Mouse (Mus musculus) liver, embryonic 11.5 days (tissue): ENCODE measurements around the gene Pbrm1. TPM values are rescaled to one million over a fixed set of nuclear protein-coding genes. Genes with fewer than 3 reads are reported as not detected.

ENCODE experiments used
- ATAC-seq: fragments of 200-750 bp; cut with Nextera tagmentation; replicated peaks from 2 replicates; pipeline ENCODE4 v1.8.0; 2017; ENCODE audit warnings: moderate number of reproducible peaks, mild to moderate bottlenecking, moderate TSS enrichment, moderate library complexity; ENCODE audit not compliant: low FRiP score
- DNase-seq: peaks from one replicate; pipeline ENCODE4 v3.0.0-alpha.2; 2017; ENCODE audit warnings: low spot score
- H3K27ac ChIP-seq: fragments of 300-500 bp; sonication (generic); 2 replicates; pipeline ENCODE4 v1.5.1; 2014; ENCODE audit warnings: mild to moderate bottlenecking, low read depth, low read length, control low read depth
- H3K27me3 ChIP-seq: fragments of 300-500 bp; sonication (generic); replicated peaks from 2 replicates; pipeline ENCODE4 v1.6.1; 2014; ENCODE audit warnings: low read length, mixed read lengths; ENCODE audit not compliant: control insufficient read depth, insufficient read depth
- H3K36me3 ChIP-seq: fragments of 300-500 bp; sonication (generic); 2 replicates; pipeline ENCODE4 v1.6.1; 2014; ENCODE audit warnings: mild to moderate bottlenecking, low read length, moderate library complexity, mixed read lengths; ENCODE audit not compliant: control insufficient read depth, insufficient read depth
- H3K4me1 ChIP-seq: fragments of 300-500 bp; sonication (generic); replicated peaks from 2 replicates; pipeline ENCODE4 v1.6.1; 2014; ENCODE audit warnings: low read length, mixed read lengths; ENCODE audit not compliant: control insufficient read depth, insufficient read depth
- H3K4me2 ChIP-seq: fragments of 300-500 bp; sonication (generic); 2 replicates; pipeline ENCODE4 v1.6.1; 2014; ENCODE audit warnings: mild to moderate bottlenecking, control low read depth, moderate library complexity
- H3K4me3 ChIP-seq: fragments of 300-500 bp; sonication (generic); 2 replicates; pipeline ENCODE4 v1.5.1; 2014; ENCODE audit warnings: low read depth, low read length, control low read depth
- H3K9ac ChIP-seq: fragments of 300-500 bp; sonication (generic); 2 replicates; pipeline ENCODE4 v1.6.1; 2014; ENCODE audit warnings: low read depth, low read length, control low read depth
- H3K9me3 ChIP-seq: fragments of 300-500 bp; sonication (generic); 2 replicates; pipeline ENCODE4 v1.6.1; 2016; ENCODE audit warnings: low read length, inconsistent platforms, mixed read lengths; ENCODE audit not compliant: control insufficient read depth
- WGBS: fragments of 180-500 bp; shearing (Covaris S2); extraction: QIAGEN DNeasy Blood & Tissue Kit; methylation state at CpG from one replicate; pipeline ENCODE4 v1.1.7; 2014; 5-methylcytosine and 5-hydroxymethylcytosine counted together
- polyA plus RNA-seq: library from polyadenylated mRNA; unstranded; fragments of >200 nt; fragmentation: Nextera tagmentation; extraction: Ambion mirVana; gene quantifications from 2 replicates; pipeline ENCODE4 v1.2.1, GENCODE M21; 2014

Pbrm1 gene
- polyA plus RNA-seq, 1 experiment from 2014 or later = 73.0 TPM

DNA sequence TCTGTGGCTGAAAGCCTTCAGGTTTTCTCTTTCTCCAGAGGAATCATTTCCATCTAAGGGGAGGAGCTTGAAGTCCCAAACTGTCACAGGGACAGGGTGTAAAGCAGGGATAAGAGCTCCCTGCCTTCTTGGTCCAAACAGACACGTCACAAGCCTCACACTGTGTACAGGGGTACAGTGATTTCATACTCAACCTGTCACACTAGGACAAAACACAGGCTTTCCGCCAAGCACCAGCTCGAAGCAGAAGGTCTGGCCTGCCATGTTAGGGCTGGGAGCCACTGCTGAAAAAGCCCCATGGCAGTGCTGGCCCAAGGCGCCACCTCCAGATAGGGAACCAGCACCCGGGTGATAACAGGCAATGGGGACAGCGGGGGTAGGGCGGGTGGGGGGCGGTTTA is 145.1 kb downstream of the Pbrm1 start:
- H3K36me3 ChIP-seq = no peaks in the 10 kb centered on the region
- H3K9ac ChIP-seq = no peak overlapping the region
- no peak overlapping the region for H3K4me3 ChIP-seq
- no peak overlapping the region for H3K27ac ChIP-seq
- DNase-seq (no peak), ATAC-seq (no peak; the same call in 1 of the 2 replicates)
- no peaks in the 10 kb centered on the region for H3K9me3 ChIP-seq
- H3K27me3 ChIP-seq = peaks cover 7% of the 10 kb centered on the region; the same call in 1 of the 2 replicates
- H3K4me1 ChIP-seq = peaks cover 24% of the 10 kb centered on the region
- no peak overlapping the region for H3K4me2 ChIP-seq
- WGBS = 43% methylated on average over 8 of the region's 8 CpGs

DNA sequence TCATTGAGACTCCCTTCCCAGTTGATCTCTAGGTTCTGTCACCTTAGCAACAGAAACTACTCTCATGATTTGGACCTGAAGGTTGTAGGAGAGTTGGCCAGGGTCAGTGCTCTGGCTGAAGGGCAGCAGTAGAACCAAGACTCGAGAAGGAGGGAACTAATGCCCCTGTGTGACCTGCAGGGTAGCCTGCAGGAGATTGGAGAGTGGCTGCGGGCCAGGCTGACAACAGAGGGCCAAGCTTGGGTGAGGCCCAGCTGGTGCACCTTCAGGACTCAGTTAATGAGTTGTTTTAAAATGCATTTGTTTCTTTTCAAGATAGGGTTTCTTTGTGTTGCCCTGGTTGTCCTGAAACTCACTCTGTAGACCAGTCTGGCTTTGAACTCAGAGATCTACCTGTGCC is 146.1 kb downstream of the Pbrm1 start:
- no peak for DNase-seq
- ATAC-seq = no peak
- H3K27me3 ChIP-seq = peaks cover 7% of the 10 kb centered on the region; the same call in 1 of the 2 replicates
- peaks cover 24% of the 10 kb centered on the region for H3K4me1 ChIP-seq
- no peaks in the 10 kb centered on the region for H3K9me3 ChIP-seq
- 0 out of 2 replicates have a peak, but pooled peaks cover under 1% of the 10 kb centered on the region for H3K36me3 ChIP-seq
- H3K27ac ChIP-seq = no peak overlapping the region
- no peak overlapping the region for H3K4me3 ChIP-seq
- 77% methylated on average over 2 of the region's 2 CpGs for WGBS
- no peak overlapping the region for H3K9ac ChIP-seq
- H3K4me2 ChIP-seq = no peak overlapping the region

DNA sequence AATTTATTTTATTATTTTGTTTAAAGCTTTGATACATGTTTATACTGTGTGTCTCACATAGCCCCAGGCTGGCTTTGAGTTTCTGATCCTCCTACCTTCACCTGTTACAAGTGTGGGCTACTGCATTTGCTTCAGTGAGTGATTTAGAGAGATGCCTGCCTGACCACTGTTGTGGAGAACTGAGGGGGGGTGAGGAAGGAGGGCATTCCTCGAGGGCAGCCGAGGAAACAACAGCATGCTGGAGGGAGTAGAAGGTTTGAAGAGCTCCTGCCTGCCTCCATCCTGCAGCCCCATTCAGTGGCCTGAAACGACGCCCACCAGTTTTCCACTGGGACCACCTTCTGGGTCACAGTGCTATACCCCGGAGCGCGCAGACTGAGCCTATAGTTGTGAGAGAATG is 146.5 kb downstream of the Pbrm1 start:
- Histone ChIP-seq H3K36me3 (peaks cover 5% of the 10 kb centered on the region; the same call in 1 of the 2 replicates), H3K4me2 (no peak overlapping the region), H3K27ac (no peak overlapping the region), H3K9ac (no peak overlapping the region), H3K4me1 (peaks cover 24% of the 10 kb centered on the region), H3K4me3 (no peak overlapping the region), H3K27me3 (peaks cover 7% of the 10 kb centered on the region; the same call in 1 of the 2 replicates), H3K9me3 (no peaks in the 10 kb centered on the region)
- 54% methylated on average over 7 of the region's 7 CpGs for WGBS
- DNase-seq (no peak), ATAC-seq (no peak)

DNA sequence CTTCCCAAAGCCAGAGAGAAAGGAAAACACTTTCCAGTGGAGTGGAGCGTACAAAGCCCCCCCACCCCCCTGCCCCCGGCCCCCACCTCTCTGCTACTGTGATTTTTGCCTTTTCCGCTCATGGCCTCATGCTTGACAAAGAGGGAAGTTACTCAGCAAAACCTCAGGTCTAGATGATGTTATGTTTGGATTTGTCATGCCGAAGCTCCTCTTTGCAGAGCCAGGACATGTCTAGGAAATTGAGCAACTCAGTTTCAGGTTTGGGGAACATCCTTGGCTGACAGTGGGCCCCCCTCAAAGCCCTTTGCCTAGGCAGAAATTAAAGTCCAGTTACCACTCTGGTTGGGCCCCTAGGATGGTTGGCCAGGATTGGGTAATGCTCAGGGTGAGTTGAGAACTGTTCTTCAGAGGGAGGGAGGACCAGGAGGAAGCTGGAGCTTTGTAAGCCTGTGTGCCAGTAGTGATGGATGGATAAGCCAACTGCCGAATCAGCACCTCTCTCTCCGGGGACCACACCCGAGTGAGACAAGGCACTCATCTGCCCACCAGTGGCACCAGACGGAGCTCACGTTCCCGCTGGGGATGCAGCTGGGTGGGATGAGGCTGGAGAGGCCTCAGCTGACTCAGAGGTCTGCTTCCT is 147.2 kb downstream of the Pbrm1 start:
- Histone ChIP-seq H3K4me3 (peak overlapping the region; percentile 28), H3K27ac (no peak overlapping the region), H3K36me3 (peaks cover 10% of the 10 kb centered on the region; the same call in 1 of the 2 replicates), H3K9me3 (no peaks in the 10 kb centered on the region), H3K9ac (no peak overlapping the region), H3K4me1 (peaks cover 24% of the 10 kb centered on the region), H3K4me2 (peak overlapping the region; percentile 35), H3K27me3 (peaks cover 7% of the 10 kb centered on the region; the same call in 1 of the 2 replicates)
- 22% methylated on average over 10 of the region's 10 CpGs for WGBS
- ATAC-seq (no peak), DNase-seq (no peak)

DNA sequence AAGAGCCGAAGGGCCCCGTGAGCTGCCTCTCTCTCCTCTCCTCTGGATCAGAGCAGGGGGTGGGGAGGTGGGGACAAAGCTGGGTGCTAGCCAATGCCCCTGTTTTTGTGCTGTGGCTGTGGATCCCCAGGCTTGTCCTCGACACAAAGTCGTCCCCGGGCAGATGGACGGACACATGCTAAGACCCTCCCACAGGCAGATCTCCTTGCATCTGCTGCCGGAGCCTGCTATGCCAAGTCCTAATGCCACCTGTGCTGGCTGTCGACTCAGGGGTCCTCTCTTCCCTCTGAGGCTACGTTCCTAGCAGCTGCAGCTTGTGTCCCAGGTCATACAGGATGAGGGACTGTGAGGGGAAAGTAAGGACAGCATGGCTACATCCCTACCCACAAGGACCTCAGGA is 147.9 kb downstream of the Pbrm1 start:
- Histone ChIP-seq H3K27me3 (peaks cover 7% of the 10 kb centered on the region; the same call in 1 of the 2 replicates), H3K4me1 (peaks cover 24% of the 10 kb centered on the region), H3K4me2 (peak overlapping the region; percentile 35), H3K27ac (no peak overlapping the region), H3K4me3 (peak overlapping the region; percentile 28), H3K9me3 (no peaks in the 10 kb centered on the region), H3K9ac (peak overlapping the region; percentile 13; the same call in 1 of the 2 replicates), H3K36me3 (peaks cover 17% of the 10 kb centered on the region)
- DNase-seq = no peak
- WGBS = 55% methylated on average over 9 of the region's 9 CpGs
- no peak for ATAC-seq

DNA sequence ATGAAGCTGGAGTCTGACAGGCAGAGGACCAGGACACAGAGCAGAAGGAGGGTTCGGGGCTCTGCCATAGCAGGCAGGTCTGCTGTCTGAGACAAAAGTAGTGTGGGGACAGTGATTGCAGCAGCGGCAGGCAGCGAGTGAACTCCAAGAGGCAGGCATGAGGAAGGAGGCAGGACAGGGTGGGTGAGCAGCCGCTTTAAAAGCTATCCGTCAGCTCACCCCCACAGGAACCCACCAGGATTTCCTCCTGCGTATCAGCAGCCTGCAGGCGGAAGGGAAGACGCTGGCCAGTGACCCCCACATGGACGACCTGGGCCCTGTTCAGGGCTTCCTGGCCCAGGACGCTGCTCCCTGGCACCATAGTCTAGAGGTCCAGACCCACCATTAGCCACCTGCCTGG is 149.5 kb downstream of the Pbrm1 start, which contains the start of gene Stab1:
Gene Stab1, minus strand, starts transcription at position 217 of the 400 bp plus-strand sequence.
- Histone ChIP-seq H3K4me2 (peak within 1 kb of the TSS; percentile 35), H3K27ac (no peak within 1 kb of the TSS), H3K9ac (no peak within 1 kb of the TSS), H3K9me3 (no peaks in the 10 kb centered on the region), H3K27me3 (peaks cover 7% of the 10 kb centered on the region; the same call in 1 of the 2 replicates), H3K36me3 (peaks cover 33% of the 10 kb centered on the region), H3K4me1 (peaks cover 24% of the 10 kb centered on the region), H3K4me3 (peak within 1 kb of the TSS; percentile 28)
- no peak for DNase-seq
- no peak for ATAC-seq
- 19% methylated on average over 10 of the region's 10 CpGs for WGBS

DNA sequence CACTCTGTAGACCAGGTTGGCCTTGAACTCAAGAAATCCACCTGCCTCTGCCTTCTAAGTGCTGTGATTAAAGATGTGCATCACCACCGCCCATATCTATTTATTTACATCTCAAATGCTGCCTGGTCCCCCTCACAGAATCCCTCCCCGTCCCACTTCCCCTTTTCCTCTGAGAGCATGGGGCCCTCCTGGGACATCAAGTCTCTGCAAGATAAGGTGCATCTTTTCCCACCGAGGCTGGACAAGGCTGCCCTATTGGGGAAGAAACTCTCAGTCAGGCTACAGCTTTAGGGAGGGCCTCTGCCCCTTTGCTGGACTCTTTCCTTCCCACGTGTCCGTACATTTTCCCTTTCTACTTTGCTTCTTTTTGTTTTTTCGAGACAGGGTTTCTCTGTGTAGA is 150.6 kb downstream of the Pbrm1 start:
- Histone ChIP-seq H3K4me3 (no peak overlapping the region), H3K9me3 (no peaks in the 10 kb centered on the region), H3K27me3 (peaks cover 7% of the 10 kb centered on the region; the same call in 1 of the 2 replicates), H3K4me1 (peaks cover 17% of the 10 kb centered on the region), H3K36me3 (peaks cover 44% of the 10 kb centered on the region), H3K9ac (no peak overlapping the region), H3K4me2 (no peak overlapping the region), H3K27ac (no peak overlapping the region)
- no peak for DNase-seq
- no peak for ATAC-seq
- WGBS = 37% methylated on average over 6 of the region's 6 CpGs

DNA sequence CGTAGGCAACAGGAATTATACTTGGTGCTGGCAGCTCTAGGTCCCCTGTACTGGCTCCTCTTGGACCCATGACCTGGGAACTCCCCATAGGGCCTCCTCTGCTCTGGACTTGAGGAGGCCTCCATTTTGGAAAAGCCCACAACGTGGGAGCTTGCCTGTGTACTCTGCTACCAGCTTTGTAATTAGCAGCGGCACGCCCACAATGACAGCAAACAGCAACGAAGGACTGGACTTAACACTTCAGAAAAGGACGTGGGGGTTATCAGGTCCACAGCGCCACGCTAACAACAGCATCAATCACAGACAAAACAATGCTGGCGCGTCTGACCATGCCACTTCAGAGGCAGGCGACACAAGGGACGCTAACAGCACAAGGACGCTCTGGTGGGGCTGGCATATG is 152.0 kb downstream of the Pbrm1 start:
- no peak for ATAC-seq

More for the DNA sequence above, 152.0 kb downstream of the Pbrm1 start:
- DNase-seq = no peak
- H3K4me3 ChIP-seq = no peak overlapping the region
- H3K27ac ChIP-seq = no peak overlapping the region
- H3K9ac ChIP-seq = no peak overlapping the region
- no peaks in the 10 kb centered on the region for H3K9me3 ChIP-seq
- H3K4me2 ChIP-seq = no peak overlapping the region
- H3K27me3 ChIP-seq = peaks cover 7% of the 10 kb centered on the region; the same call in 1 of the 2 replicates
- peaks cover 56% of the 10 kb centered on the region for H3K36me3 ChIP-seq
- H3K4me1 ChIP-seq = peaks cover 10% of the 10 kb centered on the region; the same call in 1 of the 2 replicates
- 80% methylated on average over 13 of the region's 13 CpGs for WGBS
